Mouse (Mus musculus): Measurements from ENCODE around the gene Crygn. TPM values are rescaled to one million over a fixed set of nuclear protein-coding genes. Genes with fewer than 3 reads are reported as not detected.

Gene Crygn
- total and polyA plus RNA-seq, 3 experiments: 0.89 TPM; not detected in 2

- DNase-seq (ENCODE audit: low read depth, low spot score): peak; percentile 59
Observed at GRCm38 (mm10) chr5:24800416-24800815, 42.6 kb upstream of the Crygn start.

GRCm38 (mm10) chr5:24798639-24799038, 40.8 kb upstream of the Crygn start:
- no peaks in the 10 kb centered on the region for H3K79me2 ChIP-seq (ENCODE audit: control insufficient read depth, insufficient read depth, low read length, poor library complexity)
- H3K4me1 ChIP-seq (ENCODE audit: control insufficient read depth in 1 of 2, insufficient read depth in 2 of 2, low read length in 2 of 2): no peaks in the 10 kb centered on the region; a peak in 1 of 4 replicates
- no peak for DNase-seq (ENCODE audit: low read depth, low spot score)
- peaks cover 0 to 5% of the 10 kb centered on the region in 2 experiments; a peak in 2 of 4 replicates for H3K36me3 ChIP-seq (ENCODE audit: control insufficient read depth in 1 of 2, insufficient read depth in 2 of 2, low read length in 2 of 2)
- H3K27ac ChIP-seq (ENCODE audit: control insufficient read depth, low read depth, low read length): no peak overlapping the region
- H3K4me3 ChIP-seq (ENCODE audit: control insufficient read depth in 1 of 2, insufficient read depth in 1 of 2, low read depth in 2 of 2, low read length in 2 of 2): no peak overlapping the region
- no peaks in the 10 kb centered on the region for H3K9me3 ChIP-seq (replicated peaks; ENCODE audit: insufficient read depth, low read length)
- H3K9ac ChIP-seq (ENCODE audit: control insufficient read depth, low read depth, low read length, poor library complexity, severe bottlenecking): no peak overlapping the region
- no peaks in the 10 kb centered on the region for H3K27me3 ChIP-seq (ENCODE audit: control insufficient read depth in 1 of 2, insufficient read depth in 2 of 2, low read length in 2 of 2)
- TF ChIP-seq ZKSCAN1 (IDR thresholded peaks at IDR 0.05; ENCODE audit: low read depth, low read length) (no peak), MEF2A (IDR thresholded peaks at IDR 0.05; ENCODE audit: extremely low read depth, insufficient replicate concordance, low read depth, low read length, poor library complexity, severe bottlenecking) (no peak), POLR2AphosphoS5 (IDR thresholded peaks at IDR 0.05; ENCODE audit: borderline replicate concordance, low read depth, low read length) (no peak), ZC3H11A (IDR thresholded peaks at IDR 0.05; ENCODE audit: low read depth, low read length) (no peak), GATA1 (IDR thresholded peaks at IDR 0.05; ENCODE audit: low read depth, low read length) (no peak), MAZ (IDR thresholded peaks at IDR 0.05; ENCODE audit: low read depth, low read length) (no peak), ZMIZ1 (IDR thresholded peaks at IDR 0.05; ENCODE audit: low read depth, low read length) (no peak), MAX (IDR thresholded peaks at IDR 0.05; ENCODE audit: low read length) (no peak)

More at GRCm38 (mm10) chr5:24800416-24800815, 42.6 kb upstream of the Crygn start:
- Histone ChIP-seq H3K4me3 (ENCODE audit: control insufficient read depth in 1 of 2, insufficient read depth in 1 of 2, low read depth in 2 of 2, low read length in 2 of 2) (no peak overlapping the region), H3K4me1 (ENCODE audit: control insufficient read depth in 1 of 2, insufficient read depth in 2 of 2, low read length in 2 of 2) (no peaks in the 10 kb centered on the region), H3K27ac (ENCODE audit: control insufficient read depth, low read depth, low read length) (no peak overlapping the region), H3K9ac (ENCODE audit: control insufficient read depth, low read depth, low read length, poor library complexity, severe bottlenecking) (no peak overlapping the region), H3K36me3 (ENCODE audit: control insufficient read depth in 1 of 2, insufficient read depth in 2 of 2, low read length in 2 of 2) (peaks cover 0 to 11% of the 10 kb centered on the region in 2 experiments; a peak in 2 of 4 replicates), H3K79me2 (ENCODE audit: control insufficient read depth, insufficient read depth, low read length, poor library complexity) (no peaks in the 10 kb centered on the region), H3K9me3 (replicated peaks; ENCODE audit: insufficient read depth, low read length) (no peaks in the 10 kb centered on the region), H3K27me3 (ENCODE audit: control insufficient read depth in 1 of 2, insufficient read depth in 2 of 2, low read length in 2 of 2) (no peaks in the 10 kb centered on the region)
- TF ChIP-seq MYC (IDR thresholded peaks at IDR 0.05; ENCODE audit: low read depth, low read length): peak; percentile 64; the same call in 1 of the 2 replicates
- TF ChIP-seq RAD21 (IDR thresholded peaks at IDR 0.05; ENCODE audit: low read depth, low read length): peak; percentile 48
- TF ChIP-seq SIN3A (IDR thresholded peaks at IDR 0.05; ENCODE audit: low read length): no peak
- TF ChIP-seq GATA1 (IDR thresholded peaks at IDR 0.05; ENCODE audit: low read depth, low read length): peak; percentile 32; the same call in 1 of the 2 replicates
- peak; percentile 49; the same call in 1 of the 2 replicates for TF ChIP-seq ZC3H11A (IDR thresholded peaks at IDR 0.05; ENCODE audit: low read depth, low read length)
- no peak for TF ChIP-seq NELFE (IDR thresholded peaks at IDR 0.05; ENCODE audit: low read depth, low read length)
- TF ChIP-seq ZMIZ1 (IDR thresholded peaks at IDR 0.05; ENCODE audit: low read depth, low read length): 0 out of 2 replicates have a peak, but pooled peaks have one; percentile 34
- TF ChIP-seq CTCF (IDR thresholded peaks at IDR 0.05 in 2 of 3, conservative IDR thresholded peaks at IDR 0.05 in 1 of 3; ENCODE audit: control insufficient read depth in 1 of 3, insufficient read depth in 1 of 3, low read depth in 2 of 3, low read length in 3 of 3, poor library complexity in 1 of 3, severe bottlenecking in 1 of 3): peak; percentile 44 to 69 (median 65)
- TF ChIP-seq POLR2AphosphoS2 (IDR thresholded peaks at IDR 0.05; ENCODE audit: low read length): 0 out of 2 replicates have a peak, but pooled peaks have one; percentile 24
- TF ChIP-seq TCF12 (IDR thresholded peaks at IDR 0.05; ENCODE audit: low read depth, low read length): no peak
- no peak for TF ChIP-seq ZKSCAN1 (IDR thresholded peaks at IDR 0.05; ENCODE audit: low read depth, low read length)
- peak; percentile 65 for TF ChIP-seq SMC3 (IDR thresholded peaks at IDR 0.05; ENCODE audit: low read depth, low read length)
